Mouse (Mus musculus): Measurements from ENCODE around the gene Tfb1m. TPM values are rescaled to one million over a fixed set of nuclear protein-coding genes. Genes with fewer than 3 reads are reported as not detected.

Gene Tfb1m
- polyA plus RNA-seq, 1 experiment from 2014 or later = 21.0 TPM

GRCm38 (mm10) chr17:3529523-3529922 lies 28.1 kb downstream of the Tfb1m start:
- 77% methylated on average over 3 of the region's 3 CpGs for WGBS
- no peak overlapping the region for H3K9ac ChIP-seq (ENCODE audit: low read length)
- H3K36me3 ChIP-seq (ENCODE audit: control insufficient read depth, insufficient read depth, low read length) = no peaks in the 10 kb centered on the region
- H3K4me1 ChIP-seq (ENCODE audit: control insufficient read depth, insufficient read depth, low read length) = no peaks in the 10 kb centered on the region
- H3K4me2 ChIP-seq (ENCODE audit: low read depth) = no peak overlapping the region
- H3K4me3 ChIP-seq (ENCODE audit: low read depth, low read length) = no peak overlapping the region
- H3K9me3 ChIP-seq (ENCODE audit: control insufficient read depth, low read length) = no peaks in the 10 kb centered on the region
- ATAC-seq (ENCODE audit: insufficient read depth, low FRiP score, low TSS enrichment) (no peak), DNase-seq (ENCODE audit: low spot score) (no peak)
- H3K27ac ChIP-seq (ENCODE audit: low read depth, low read length) = no peak overlapping the region
- H3K27me3 ChIP-seq (ENCODE audit: control insufficient read depth, insufficient read depth, low read length) = no peaks in the 10 kb centered on the region

DNA sequence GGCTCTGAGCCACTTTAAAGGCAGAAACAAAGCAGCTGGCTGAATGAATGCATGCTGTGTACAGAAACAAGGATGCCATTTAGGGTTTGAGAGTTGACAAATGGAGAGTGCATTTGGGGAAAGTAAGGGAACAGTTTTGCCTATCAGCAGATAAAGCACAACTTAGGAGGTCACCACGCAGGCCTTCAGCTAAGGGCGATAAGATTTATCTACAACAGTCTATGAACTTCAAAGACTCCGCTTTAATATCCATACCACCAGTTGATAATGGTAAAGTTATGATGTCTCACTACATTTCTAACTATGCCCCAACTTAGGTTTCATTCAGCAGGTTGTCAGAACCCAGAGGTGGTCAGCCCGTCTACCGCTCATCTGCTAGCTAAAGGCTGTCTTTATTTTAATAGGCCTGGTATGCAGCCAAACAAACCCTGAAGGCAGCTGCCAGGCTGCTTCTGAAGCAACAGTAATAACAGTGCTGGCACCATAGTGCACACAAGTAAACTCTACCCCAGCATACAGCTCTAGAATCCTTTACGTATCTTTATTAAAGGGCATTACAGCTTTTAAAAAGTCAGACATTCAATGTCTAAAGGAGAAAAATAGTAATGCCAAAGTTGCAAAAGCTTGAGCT lies 29.6 kb downstream of the Tfb1m start:
- Histone ChIP-seq H3K27me3 (ENCODE audit: control insufficient read depth, insufficient read depth, low read length) (no peaks in the 10 kb centered on the region), H3K9me3 (ENCODE audit: control insufficient read depth, low read length) (no peaks in the 10 kb centered on the region), H3K4me2 (ENCODE audit: low read depth) (no peak overlapping the region), H3K9ac (ENCODE audit: low read length) (no peak overlapping the region), H3K4me3 (ENCODE audit: low read depth, low read length) (no peak overlapping the region), H3K4me1 (ENCODE audit: control insufficient read depth, insufficient read depth, low read length) (no peaks in the 10 kb centered on the region), H3K36me3 (ENCODE audit: control insufficient read depth, insufficient read depth, low read length) (no peaks in the 10 kb centered on the region), H3K27ac (ENCODE audit: low read depth, low read length) (no peak overlapping the region)
- DNase-seq (ENCODE audit: low spot score) = no peak
- WGBS = 86% methylated on average over 6 of the region's 6 CpGs
- ATAC-seq (ENCODE audit: insufficient read depth, low FRiP score, low TSS enrichment) = no peak

DNA sequence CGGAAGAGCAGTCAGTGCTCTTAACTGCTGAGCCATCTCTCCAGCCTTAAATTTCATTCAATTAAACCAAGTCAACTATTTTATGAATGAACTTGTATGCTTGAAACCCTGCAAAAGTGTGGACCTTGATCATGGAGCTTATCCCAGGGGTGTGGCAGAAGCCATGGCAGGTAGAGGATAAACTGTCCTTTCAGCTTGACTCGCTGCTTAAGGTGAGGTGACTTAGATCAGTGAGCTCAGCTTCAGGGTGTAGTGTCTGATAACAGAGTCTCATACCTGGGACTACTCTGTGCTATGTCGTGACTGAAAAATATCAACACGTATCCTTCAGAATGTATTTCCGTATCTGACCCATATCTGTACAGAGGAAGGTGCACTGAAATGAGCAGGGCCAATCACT lies 37.2 kb downstream of the Tfb1m start:
- Histone ChIP-seq H3K9me3 (ENCODE audit: control insufficient read depth, low read length) (no peaks in the 10 kb centered on the region), H3K4me2 (ENCODE audit: low read depth) (no peak overlapping the region), H3K27me3 (ENCODE audit: control insufficient read depth, insufficient read depth, low read length) (no peaks in the 10 kb centered on the region), H3K27ac (ENCODE audit: low read depth, low read length) (no peak overlapping the region), H3K36me3 (ENCODE audit: control insufficient read depth, insufficient read depth, low read length) (no peaks in the 10 kb centered on the region), H3K4me3 (ENCODE audit: low read depth, low read length) (no peak overlapping the region), H3K4me1 (ENCODE audit: control insufficient read depth, insufficient read depth, low read length) (no peaks in the 10 kb centered on the region), H3K9ac (ENCODE audit: low read length) (no peak overlapping the region)
- no peak for ATAC-seq (ENCODE audit: insufficient read depth, low FRiP score, low TSS enrichment)
- DNase-seq (ENCODE audit: low spot score) = no peak
- WGBS = 97% methylated on average over 5 of the region's 5 CpGs

- H3K9ac ChIP-seq (ENCODE audit: low read length) = no peak overlapping the region
- no peaks in the 10 kb centered on the region for H3K36me3 ChIP-seq (ENCODE audit: control insufficient read depth, insufficient read depth, low read length)
- H3K9me3 ChIP-seq (ENCODE audit: control insufficient read depth, low read length) = no peaks in the 10 kb centered on the region
- H3K4me3 ChIP-seq (ENCODE audit: low read depth, low read length) = no peak overlapping the region
- H3K4me1 ChIP-seq (ENCODE audit: control insufficient read depth, insufficient read depth, low read length) = no peaks in the 10 kb centered on the region
- ATAC-seq (ENCODE audit: insufficient read depth, low FRiP score, low TSS enrichment) (no peak), DNase-seq (ENCODE audit: low spot score) (no peak)
- WGBS = 40% methylated on average over 9 of the region's 9 CpGs
- H3K4me2 ChIP-seq (ENCODE audit: low read depth) = no peak overlapping the region
- H3K27me3 ChIP-seq (ENCODE audit: control insufficient read depth, insufficient read depth, low read length) = no peaks in the 10 kb centered on the region
- no peak overlapping the region for H3K27ac ChIP-seq (ENCODE audit: low read depth, low read length)
Measured at GRCm38 (mm10) chr17:3516406-3516805, 41.2 kb downstream of the Tfb1m start.

- DNase-seq (ENCODE audit: low spot score) (no peak), ATAC-seq (ENCODE audit: insufficient read depth, low FRiP score, low TSS enrichment) (no peak)
- Histone ChIP-seq H3K4me1 (ENCODE audit: control insufficient read depth, insufficient read depth, low read length) (no peaks in the 10 kb centered on the region), H3K36me3 (ENCODE audit: control insufficient read depth, insufficient read depth, low read length) (no peaks in the 10 kb centered on the region), H3K9ac (ENCODE audit: low read length) (no peak overlapping the region), H3K4me3 (ENCODE audit: low read depth, low read length) (no peak overlapping the region), H3K9me3 (ENCODE audit: control insufficient read depth, low read length) (no peaks in the 10 kb centered on the region), H3K4me2 (ENCODE audit: low read depth) (no peak overlapping the region), H3K27ac (ENCODE audit: low read depth, low read length) (no peak overlapping the region), H3K27me3 (ENCODE audit: control insufficient read depth, insufficient read depth, low read length) (no peaks in the 10 kb centered on the region)
- 91% methylated on average over 8 of the region's 8 CpGs for WGBS
Measured at GRCm38 (mm10) chr17:3515851-3516250, 41.7 kb downstream of the Tfb1m start.

- ATAC-seq (ENCODE audit: insufficient read depth, low FRiP score, low TSS enrichment) = no peak
Measured at GRCm38 (mm10) chr17:3514316-3514715, 43.3 kb downstream of the Tfb1m start.

GRCm38 (mm10) chr17:3509841-3510240 lies 47.7 kb downstream of the Tfb1m start:
- Histone ChIP-seq H3K4me2 (ENCODE audit: low read depth) (no peak overlapping the region), H3K9me3 (ENCODE audit: control insufficient read depth, low read length) (no peaks in the 10 kb centered on the region), H3K27ac (ENCODE audit: low read depth, low read length) (no peak overlapping the region), H3K27me3 (ENCODE audit: control insufficient read depth, insufficient read depth, low read length) (no peaks in the 10 kb centered on the region), H3K4me3 (ENCODE audit: low read depth, low read length) (no peak overlapping the region), H3K9ac (ENCODE audit: low read length) (no peak overlapping the region), H3K36me3 (ENCODE audit: control insufficient read depth, insufficient read depth, low read length) (no peaks in the 10 kb centered on the region), H3K4me1 (ENCODE audit: control insufficient read depth, insufficient read depth, low read length) (no peaks in the 10 kb centered on the region)
- 26% methylated on average over 1 of the region's 1 CpGs for WGBS
- DNase-seq (ENCODE audit: low spot score) (peak; percentile 70), ATAC-seq (ENCODE audit: insufficient read depth, low FRiP score, low TSS enrichment) (peak; percentile 41; the same call in 1 of the 2 replicates)

More at GRCm38 (mm10) chr17:3514316-3514715, 43.3 kb downstream of the Tfb1m start:
- no peak overlapping the region for H3K4me2 ChIP-seq (ENCODE audit: low read depth)
- H3K27me3 ChIP-seq (ENCODE audit: control insufficient read depth, insufficient read depth, low read length) = no peaks in the 10 kb centered on the region
- H3K4me1 ChIP-seq (ENCODE audit: control insufficient read depth, insufficient read depth, low read length) = no peaks in the 10 kb centered on the region
- no peak overlapping the region for H3K4me3 ChIP-seq (ENCODE audit: low read depth, low read length)
- no peaks in the 10 kb centered on the region for H3K9me3 ChIP-seq (ENCODE audit: control insufficient read depth, low read length)
- no peak overlapping the region for H3K9ac ChIP-seq (ENCODE audit: low read length)
- H3K27ac ChIP-seq (ENCODE audit: low read depth, low read length) = no peak overlapping the region
- WGBS = 88% methylated on average over 5 of the region's 5 CpGs
- DNase-seq (ENCODE audit: low spot score) = no peak
- no peaks in the 10 kb centered on the region for H3K36me3 ChIP-seq (ENCODE audit: control insufficient read depth, insufficient read depth, low read length)

GRCm38 (mm10) chr17:3506508-3506907 lies 51.1 kb downstream of the Tfb1m start:
- 94% methylated on average over 8 of the region's 8 CpGs for WGBS
- no peak for DNase-seq (ENCODE audit: low spot score)
- Histone ChIP-seq H3K27me3 (ENCODE audit: control insufficient read depth, insufficient read depth, low read length) (no peaks in the 10 kb centered on the region), H3K4me1 (ENCODE audit: control insufficient read depth, insufficient read depth, low read length) (no peaks in the 10 kb centered on the region), H3K27ac (ENCODE audit: low read depth, low read length) (no peak overlapping the region), H3K9me3 (ENCODE audit: control insufficient read depth, low read length) (no peaks in the 10 kb centered on the region), H3K4me2 (ENCODE audit: low read depth) (no peak overlapping the region), H3K4me3 (ENCODE audit: low read depth, low read length) (no peak overlapping the region), H3K9ac (ENCODE audit: low read length) (no peak overlapping the region), H3K36me3 (ENCODE audit: control insufficient read depth, insufficient read depth, low read length) (no peaks in the 10 kb centered on the region)
- ATAC-seq (ENCODE audit: insufficient read depth, low FRiP score, low TSS enrichment) = no peak

DNA sequence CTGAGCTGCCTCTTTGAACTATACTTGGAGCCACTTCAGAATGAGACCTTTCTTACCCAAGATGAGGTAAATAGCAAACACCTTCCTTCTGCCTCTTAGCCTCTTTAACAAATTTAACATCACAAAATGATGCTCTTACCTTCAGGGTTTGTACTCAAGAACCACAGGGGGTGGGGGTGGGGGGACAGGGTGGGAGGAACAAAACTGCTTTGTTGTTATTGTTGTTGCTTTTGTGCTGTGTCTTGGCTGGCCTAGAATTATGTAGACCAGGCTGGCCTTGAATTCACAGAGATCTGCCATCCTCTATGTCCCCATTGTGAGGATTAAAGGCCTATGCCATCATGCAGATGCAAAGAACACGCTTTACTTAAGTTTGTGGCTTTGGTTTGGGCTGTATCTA lies 51.9 kb downstream of the Tfb1m start:
- Histone ChIP-seq H3K36me3 (ENCODE audit: control insufficient read depth, insufficient read depth, low read length) (no peaks in the 10 kb centered on the region), H3K4me3 (ENCODE audit: low read depth, low read length) (no peak overlapping the region), H3K9ac (ENCODE audit: low read length) (no peak overlapping the region), H3K9me3 (ENCODE audit: control insufficient read depth, low read length) (no peaks in the 10 kb centered on the region), H3K27ac (ENCODE audit: low read depth, low read length) (no peak overlapping the region), H3K4me1 (ENCODE audit: control insufficient read depth, insufficient read depth, low read length) (no peaks in the 10 kb centered on the region), H3K27me3 (ENCODE audit: control insufficient read depth, insufficient read depth, low read length) (no peaks in the 10 kb centered on the region), H3K4me2 (ENCODE audit: low read depth) (no peak overlapping the region)
- DNase-seq (ENCODE audit: low spot score) (no peak), ATAC-seq (ENCODE audit: insufficient read depth, low FRiP score, low TSS enrichment) (no peak)
- 86% methylated on average over 1 of the region's 1 CpGs for WGBS

Measured in neural tube, embryonic 11.5 days (tissue).